Mouse (Mus musculus) myocyte (in vitro differentiated cells): ENCODE measurements around the gene Iffo2. TPM values are rescaled to one million over a fixed set of nuclear protein-coding genes. Genes with fewer than 3 reads are reported as not detected.

ENCODE experiments used
- H3K27me3 ChIP-seq: one replicate; pipeline ENCODE4 v1.6.1; 2011; ENCODE audit not compliant: control insufficient read depth, insufficient read depth, insufficient read length
- H3K36me3 ChIP-seq: one replicate; pipeline ENCODE4 v1.6.1; 2011; ENCODE audit not compliant: control insufficient read depth, insufficient read depth
- H3K4me2 ChIP-seq: one replicate; pipeline ENCODE4 v1.6.1; 2011; ENCODE audit warnings: low read depth, control low read depth
- H3K4me3 ChIP-seq: one replicate; pipeline ENCODE4 v1.5.1; 2011; ENCODE audit warnings: mild to moderate bottlenecking, control low read depth, moderate library complexity
- H3K79me2 ChIP-seq: one replicate; pipeline ENCODE4 v1.6.1; 2011; ENCODE audit not compliant: control insufficient read depth, insufficient read depth
- H3ac ChIP-seq: one replicate; pipeline ENCODE4 v1.6.1; 2011; ENCODE audit not compliant: control insufficient read depth, insufficient read length
- CEBPB ChIP-seq: IDR thresholded peaks from 2 replicates; pipeline ENCODE4 v1.6.1; 2011; ENCODE audit warnings: mild to moderate bottlenecking, moderate library complexity; ENCODE audit not compliant: poor library complexity, insufficient read depth, severe bottlenecking
- E2F4 ChIP-seq: IDR thresholded peaks from one replicate; pipeline ENCODE4 v1.6.1; 2011; ENCODE audit warnings: mild to moderate bottlenecking, control low read depth, moderate library complexity; ENCODE audit not compliant: insufficient read depth
- MAX ChIP-seq: IDR thresholded peaks from one replicate; pipeline ENCODE4 v1.6.1; 2011; ENCODE audit warnings: low read depth, mild to moderate bottlenecking, control low read depth
- MYOD1 ChIP-seq, 3 experiments: IDR thresholded peaks; one replicate each; pipeline ENCODE4 v1.6.1; 2011; ENCODE audit warnings: control low read depth in 2 of 3, low read depth in 2 of 3, mild to moderate bottlenecking in 2 of 3, moderate library complexity in 1 of 3; ENCODE audit not compliant: insufficient read length in 2 of 3, control insufficient read depth in 1 of 3
- MYOG ChIP-seq, 3 experiments: IDR thresholded peaks; one replicate each; pipeline ENCODE4 v1.6.1; 2011; ENCODE audit warnings: control low read depth in 2 of 3, low read depth in 2 of 3, mild to moderate bottlenecking in 2 of 3; ENCODE audit not compliant: insufficient read length in 2 of 3, control insufficient read depth in 1 of 3, insufficient read depth in 1 of 3
- POLR2A ChIP-seq: IDR thresholded peaks from one replicate; pipeline ENCODE4 v1.6.1; 2011; ENCODE audit warnings: low read depth, mild to moderate bottlenecking, control low read depth, moderate library complexity; ENCODE audit not compliant: insufficient read length
- POLR2AphosphoS2 ChIP-seq: IDR thresholded peaks from one replicate; pipeline ENCODE4 v1.6.1; 2011; ENCODE audit warnings: low read depth, control low read depth; ENCODE audit not compliant: insufficient read length
- REST ChIP-seq: IDR thresholded peaks from one replicate; pipeline ENCODE4 v1.6.1; 2011; ENCODE audit warnings: mild to moderate bottlenecking, control low read depth, moderate library complexity; ENCODE audit not compliant: insufficient read depth, insufficient read length
- SRF ChIP-seq: IDR thresholded peaks from one replicate; pipeline ENCODE4 v1.6.1; 2011; ENCODE audit warnings: low read depth; ENCODE audit not compliant: control insufficient read depth, insufficient read length
- TCF12 ChIP-seq: IDR thresholded peaks from one replicate; pipeline ENCODE4 v1.6.1; 2011; ENCODE audit warnings: mild to moderate bottlenecking, control low read depth; ENCODE audit not compliant: poor library complexity, insufficient read depth, severe bottlenecking
- TCF3 ChIP-seq: IDR thresholded peaks from one replicate; pipeline ENCODE4 v1.6.1; 2011; ENCODE audit warnings: low read depth, control low read depth; ENCODE audit not compliant: insufficient read length
- USF1 ChIP-seq: IDR thresholded peaks from one replicate; pipeline ENCODE4 v1.6.1; 2011; ENCODE audit warnings: low read depth, mild to moderate bottlenecking, control low read depth, moderate library complexity
- polyA plus RNA-seq: library from polyadenylated mRNA; unstranded; fragments of >200 nt; fragmentation: generic; extraction: Trizol; gene quantifications from one replicate; pipeline ENCODE4 v1.2.1, GENCODE M21; 2012; ENCODE audit warnings: missing spikeins

The Iffo2 gene
- polyA plus RNA-seq, 1 experiment = 12.1 TPM

DNA sequence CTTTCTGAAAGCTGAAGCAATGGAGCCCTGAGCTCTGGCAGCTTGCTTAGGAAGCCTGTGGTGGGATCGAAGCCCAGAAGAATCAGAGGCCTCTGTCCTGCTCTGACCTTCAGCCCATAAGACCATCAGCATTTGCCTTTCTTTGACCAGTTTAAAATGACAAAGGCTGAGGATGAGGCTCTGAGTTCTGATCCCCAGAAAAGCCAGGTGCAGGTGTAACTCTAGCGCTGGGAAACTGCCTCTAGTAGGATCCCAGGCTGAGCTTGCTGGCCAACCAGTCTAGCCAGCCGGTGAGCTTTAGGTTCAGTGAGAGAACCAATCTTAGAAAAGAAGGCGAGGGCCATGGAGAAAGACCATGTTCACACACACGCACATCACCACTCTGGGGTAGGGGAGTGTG lies 42.0 kb upstream of the Iffo2 start:
- Histone ChIP-seq H3K4me3 (no peak overlapping the region), H3K4me2 (no peak overlapping the region)

DNA sequence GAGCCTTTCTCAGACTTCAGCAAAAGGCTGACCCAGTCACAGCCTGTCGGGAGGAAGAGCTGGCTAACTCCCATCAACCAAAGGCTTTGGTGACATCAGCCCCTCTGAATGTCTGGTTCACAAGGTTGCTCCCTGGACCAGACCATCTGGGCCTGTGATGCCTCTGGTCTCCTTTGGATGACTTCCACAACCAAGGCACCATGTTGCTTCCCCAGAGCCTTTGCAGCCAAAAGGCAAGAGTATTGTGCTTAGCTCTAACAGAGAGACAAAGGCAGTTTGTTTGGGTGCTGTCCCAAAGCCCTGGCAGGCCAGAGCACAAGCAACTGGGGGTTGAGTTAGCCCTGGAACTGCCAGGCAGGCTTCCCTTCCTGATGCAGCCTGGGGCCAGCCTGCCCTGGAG lies 40.4 kb upstream of the Iffo2 start:
- TF ChIP-seq TCF12 = no peak
- no peak for TF ChIP-seq MYOG (IDR thresholded peaks at IDR 0.05; ENCODE audit: control insufficient read depth in 1 of 3, insufficient read depth in 1 of 3, insufficient read length in 2 of 3, low read depth in 2 of 3)
- Histone ChIP-seq H3K4me2 (no peak overlapping the region), H3ac (no peak overlapping the region), H3K27me3 (no peaks in the 10 kb centered on the region), H3K79me2 (no peaks in the 10 kb centered on the region), H3K36me3 (peaks cover 11% of the 10 kb centered on the region), H3K4me3 (no peak overlapping the region)

More for the DNA sequence above, 42.0 kb upstream of the Iffo2 start:
- Histone ChIP-seq H3ac (no peak overlapping the region), H3K36me3 (peaks cover 15% of the 10 kb centered on the region), H3K27me3 (no peaks in the 10 kb centered on the region), H3K79me2 (no peaks in the 10 kb centered on the region)
- no peak for TF ChIP-seq E2F4
- no peak for TF ChIP-seq MYOD1 (IDR thresholded peaks at IDR 0.05; ENCODE audit: control insufficient read depth in 1 of 3, insufficient read length in 2 of 3, low read depth in 2 of 3)
- TF ChIP-seq REST = no peak
- no peak for TF ChIP-seq TCF12
- no peak for TF ChIP-seq POLR2AphosphoS2
- TF ChIP-seq POLR2A = no peak
- TF ChIP-seq SRF = no peak
- TF ChIP-seq MAX = no peak
- no peak for TF ChIP-seq USF1
- no peak for TF ChIP-seq TCF3
- TF ChIP-seq MYOG (IDR thresholded peaks at IDR 0.05; ENCODE audit: control insufficient read depth in 1 of 3, insufficient read depth in 1 of 3, insufficient read length in 2 of 3, low read depth in 2 of 3) = no peak
- no peak for TF ChIP-seq CEBPB

DNA sequence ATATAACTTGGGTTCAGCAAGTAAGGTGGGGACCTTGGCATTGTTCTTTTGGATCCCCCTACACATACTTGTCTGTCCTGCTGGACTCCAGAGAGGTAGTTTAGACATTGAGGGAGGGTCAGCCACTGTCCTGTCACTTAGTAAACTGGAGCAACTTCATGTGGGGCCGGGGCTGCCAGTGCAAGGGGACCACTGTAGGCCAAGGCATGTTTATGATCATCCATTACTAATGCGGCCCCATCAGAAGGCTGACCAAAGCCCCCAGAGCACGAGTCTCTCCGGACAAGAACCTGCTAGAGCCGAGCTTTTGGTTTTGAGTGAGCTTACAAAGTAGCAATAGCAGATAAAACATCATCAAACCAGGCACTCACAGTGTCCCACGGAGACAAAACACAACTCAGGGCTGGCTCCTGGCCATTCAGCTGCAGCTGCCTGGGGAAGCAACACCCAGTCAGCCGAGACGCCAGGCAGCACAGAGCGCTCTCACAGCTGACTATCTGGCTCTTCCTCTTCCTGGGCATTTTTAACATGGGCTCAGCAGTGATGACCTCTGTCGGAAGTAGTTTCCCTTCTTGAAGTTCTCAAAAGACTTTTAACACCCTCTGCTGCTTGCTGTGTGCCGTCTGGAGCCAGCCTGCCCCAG lies 39.8 kb upstream of the Iffo2 start:
- Histone ChIP-seq H3ac (no peak overlapping the region), H3K4me2 (no peak overlapping the region), H3K79me2 (no peaks in the 10 kb centered on the region), H3K4me3 (no peak overlapping the region), H3K36me3 (peaks cover 11% of the 10 kb centered on the region), H3K27me3 (no peaks in the 10 kb centered on the region)
- TF ChIP-seq CEBPB (no peak), MYOG (IDR thresholded peaks at IDR 0.05; ENCODE audit: control insufficient read depth in 1 of 3, insufficient read depth in 1 of 3, insufficient read length in 2 of 3, low read depth in 2 of 3) (peak in 1 of 3 experiments; percentile 61)

DNA sequence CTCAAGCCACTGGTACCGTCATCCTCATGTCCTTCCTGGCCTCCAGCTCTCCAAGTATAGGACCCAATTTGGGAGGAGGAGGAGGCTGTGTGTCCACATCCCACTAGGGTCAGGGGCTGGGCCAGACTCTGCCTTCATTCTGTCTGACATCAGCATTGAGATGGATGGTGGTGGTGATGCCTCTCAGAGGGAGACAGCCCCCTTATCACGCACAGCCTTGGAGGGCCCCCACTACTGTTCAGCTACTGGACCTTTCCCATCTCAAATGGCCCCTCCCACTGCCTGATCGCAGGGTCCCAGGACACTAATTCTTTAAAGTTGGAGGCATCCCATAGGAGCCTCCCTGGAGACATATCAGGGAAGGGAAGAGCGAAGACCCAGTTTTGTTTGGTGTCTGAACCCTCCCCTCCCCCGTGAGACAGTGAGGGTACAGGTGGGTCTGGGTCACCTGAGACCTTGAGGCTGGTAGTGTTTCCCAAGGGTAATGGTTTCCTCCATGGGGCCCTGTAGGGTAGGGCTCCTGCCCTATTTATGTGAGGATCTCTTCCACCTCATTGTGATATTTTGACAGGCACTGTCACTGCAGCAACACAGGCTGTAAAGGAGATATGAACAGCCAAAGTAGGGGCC lies 38.7 kb upstream of the Iffo2 start:
- TF ChIP-seq USF1 (no peak), TCF12 (no peak), POLR2AphosphoS2 (no peak), REST (no peak), CEBPB (no peak), E2F4 (no peak), TCF3 (no peak), SRF (no peak), MYOG (IDR thresholded peaks at IDR 0.05; ENCODE audit: control insufficient read depth in 1 of 3, insufficient read depth in 1 of 3, insufficient read length in 2 of 3, low read depth in 2 of 3) (no peak), POLR2A (no peak), MYOD1 (IDR thresholded peaks at IDR 0.05; ENCODE audit: control insufficient read depth in 1 of 3, insufficient read length in 2 of 3, low read depth in 2 of 3) (no peak), MAX (no peak)
- Histone ChIP-seq H3K36me3 (peaks cover 11% of the 10 kb centered on the region), H3K4me2 (no peak overlapping the region), H3K27me3 (no peaks in the 10 kb centered on the region), H3K79me2 (no peaks in the 10 kb centered on the region), H3K4me3 (no peak overlapping the region), H3ac (no peak overlapping the region)

DNA sequence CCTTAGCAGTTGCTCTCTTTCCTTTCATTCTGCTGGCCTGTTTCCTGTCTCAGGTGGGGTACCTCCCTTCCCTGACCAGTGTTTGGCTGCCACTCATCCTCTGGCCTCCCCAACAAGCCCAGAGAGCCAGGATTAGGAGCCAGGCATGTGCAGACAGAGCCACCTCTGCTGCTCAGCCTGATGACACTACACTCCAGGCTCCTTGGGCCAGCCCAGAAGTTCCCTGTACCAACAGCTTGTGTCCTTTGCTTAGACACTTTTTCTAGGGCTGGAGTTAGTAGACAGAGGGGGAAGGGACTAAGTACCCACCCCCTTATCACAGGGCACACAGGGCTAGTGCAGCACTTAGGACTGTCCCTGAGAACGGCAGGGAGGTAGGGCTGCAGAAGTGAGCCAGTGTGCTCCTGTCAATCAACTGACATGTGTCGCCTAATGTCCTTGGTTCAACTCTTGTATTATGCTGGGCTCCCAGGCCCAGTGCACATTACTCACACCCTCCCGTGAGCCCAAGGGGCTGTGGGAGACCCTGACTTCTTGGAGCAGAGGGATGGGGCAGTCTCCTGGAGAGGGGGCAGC lies 38.0 kb upstream of the Iffo2 start:
- Histone ChIP-seq H3ac (no peak overlapping the region), H3K79me2 (no peaks in the 10 kb centered on the region), H3K36me3 (peaks cover 11% of the 10 kb centered on the region), H3K4me3 (no peak overlapping the region), H3K4me2 (no peak overlapping the region), H3K27me3 (no peaks in the 10 kb centered on the region)
- no peak for TF ChIP-seq CEBPB
- peak in 1 of 3 experiments; percentile 5 for TF ChIP-seq MYOD1 (IDR thresholded peaks at IDR 0.05; ENCODE audit: control insufficient read depth in 1 of 3, insufficient read length in 2 of 3, low read depth in 2 of 3)
- no peak for TF ChIP-seq USF1
- no peak for TF ChIP-seq TCF3
- TF ChIP-seq REST = no peak
- no peak for TF ChIP-seq SRF
- TF ChIP-seq POLR2AphosphoS2 = peak; percentile 73
- TF ChIP-seq E2F4 = no peak
